Mouse (Mus musculus): ENCODE results near the gene Stk32b.

GRCm38 (mm10) chr5:37458236-37458635 is 258.7 kb downstream of the Stk32b start:
- no peak for TF ChIP-seq CTCF (IDR thresholded peaks at IDR 0.05; ENCODE audit: control insufficient read depth, insufficient read depth, low read length)
- no peak for TF ChIP-seq POLR2A (IDR thresholded peaks at IDR 0.05; ENCODE audit: borderline replicate concordance, control insufficient read depth, low read depth, low read length)

Data from bone marrow, adult 2 months (tissue).